Mouse (Mus musculus) liver, embryonic 14.5 days (tissue): ENCODE measurements around the gene Sult1e1.

Experiments used
- CTCF ChIP-seq: IDR thresholded peaks from 2 replicates; pipeline ENCODE4 v1.5.1; 2016; ENCODE audit warnings: antibody characterized with exemption, low read depth, control low read depth
- EP300 ChIP-seq: IDR thresholded peaks from 2 replicates; pipeline ENCODE4 v1.6.1; 2016; ENCODE audit warnings: antibody characterized with exemption, low read depth

GRCm38 (mm10) chr5:87562966-87563365 lies 28.4 kb downstream of the Sult1e1 start:
- no peak for TF ChIP-seq CTCF
- no peak for TF ChIP-seq EP300
